Mouse (Mus musculus): ENCODE results near the gene Elmsan1.

Gene Elmsan1

DNA sequence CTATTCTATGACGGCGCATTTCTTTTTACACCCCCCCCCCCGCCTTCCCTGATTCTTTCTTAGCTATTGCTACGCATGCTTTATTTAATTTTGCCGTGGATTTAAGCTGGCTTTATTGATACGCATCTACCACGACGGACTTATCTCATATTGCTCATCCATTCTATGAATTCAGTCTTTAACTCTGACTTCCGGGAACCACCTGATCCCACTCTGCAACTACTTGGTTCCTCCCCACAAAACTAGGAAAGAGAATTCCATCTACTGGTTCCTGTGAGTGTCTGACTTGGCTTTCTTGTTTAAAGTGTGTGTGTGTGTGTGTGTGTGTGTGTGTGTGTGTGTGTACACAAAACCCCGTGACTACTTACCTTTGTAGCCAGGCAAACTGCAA is 70.1 kb downstream of the Elmsan1 start:
- no peak for DNase-seq (ENCODE audit: low read depth)

GRCm38 (mm10) chr12:84147954-84148621 is 70.6 kb downstream of the Elmsan1 start, which contains the start of gene Pnma1:
Gene Pnma1 (minus strand): TSS chr12:84148489.
- peak; percentile 83 for DNase-seq (ENCODE audit: low read depth)

DNA sequence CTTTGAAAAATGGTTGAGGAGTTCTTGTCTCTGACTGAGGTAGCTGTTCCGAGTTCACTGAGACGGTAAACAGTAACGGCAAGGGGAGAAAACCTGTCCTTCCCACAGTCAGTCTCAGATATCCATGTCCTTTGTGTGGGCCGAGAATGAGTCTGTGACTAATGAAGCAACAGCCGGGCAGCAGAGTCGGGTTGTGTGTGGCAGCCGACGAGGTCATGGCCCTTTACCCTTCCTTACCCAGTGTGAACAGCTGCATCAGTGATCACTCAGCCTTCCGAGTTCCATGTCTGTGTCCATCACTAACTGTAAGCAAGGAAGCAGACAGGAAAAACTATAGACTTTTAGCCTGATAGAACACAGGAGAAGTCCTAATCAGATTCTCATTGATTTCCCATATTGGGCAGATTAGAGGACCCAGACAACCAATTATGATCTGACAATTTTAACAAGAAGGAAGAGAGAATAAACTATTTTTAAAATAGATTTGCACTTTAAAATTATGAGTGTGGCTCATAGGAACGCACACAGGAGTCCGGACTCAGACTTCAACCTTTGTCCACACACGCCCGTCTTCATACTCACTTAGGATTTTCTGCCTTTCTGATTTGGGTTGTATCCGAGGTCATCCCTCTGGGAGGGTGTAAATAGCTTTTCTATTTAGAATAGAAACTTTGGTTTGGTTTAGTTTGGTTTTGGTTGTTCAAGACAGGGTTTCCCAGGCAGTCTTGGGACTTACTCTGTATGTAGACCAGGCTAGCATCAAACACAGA is 76.2 kb downstream of the Elmsan1 start:
- no peak for DNase-seq (ENCODE audit: low read depth)

DNA sequence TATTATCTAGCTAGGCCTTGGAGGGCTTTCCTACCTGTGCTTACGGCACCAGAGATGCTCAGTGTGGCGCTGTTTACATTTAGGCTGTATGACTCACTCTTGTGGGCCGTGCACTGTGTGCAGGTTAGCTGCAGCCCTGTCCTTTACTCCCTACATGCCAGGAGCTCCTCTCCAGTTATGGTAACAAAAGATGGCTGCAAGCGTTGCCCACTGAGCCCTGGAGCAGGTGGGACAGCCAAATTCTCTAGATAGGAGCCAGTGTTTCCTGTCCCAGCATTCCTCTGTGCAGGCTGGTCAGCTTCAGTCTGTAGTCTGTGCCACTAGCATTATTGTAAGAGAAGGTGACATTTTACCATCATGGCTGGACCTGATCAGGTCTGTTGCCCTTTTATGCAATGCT is 77.4 kb downstream of the Elmsan1 start:
- DNase-seq (ENCODE audit: low read depth), result no peak

- no peak for DNase-seq (ENCODE audit: low read depth)
Observed at GRCm38 (mm10) chr12:84140135-84140534, 78.5 kb downstream of the Elmsan1 start.

- no peak for DNase-seq (ENCODE audit: low read depth)
Observed at GRCm38 (mm10) chr12:84137131-84137530, 81.5 kb downstream of the Elmsan1 start.

DNA sequence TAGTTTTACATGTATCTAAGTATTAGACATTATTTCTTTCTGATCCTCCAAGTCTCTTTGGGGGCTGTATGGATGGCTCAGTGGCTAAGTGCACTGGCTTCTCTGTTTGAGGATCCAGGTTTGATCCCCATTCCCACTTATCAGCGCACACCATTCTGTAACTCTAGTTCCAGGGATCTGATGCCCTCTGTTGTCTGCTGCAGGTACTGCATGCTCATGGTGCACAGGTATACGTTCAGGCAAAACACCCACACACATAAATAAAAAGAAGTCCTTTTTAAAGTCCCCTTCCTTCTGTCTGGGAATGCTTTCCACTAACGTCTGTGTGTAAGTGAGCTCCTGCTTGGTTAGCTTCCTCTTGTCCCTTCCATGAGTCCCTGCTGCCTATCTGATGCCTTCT is 86.4 kb downstream of the Elmsan1 start:
- DNase-seq (ENCODE audit: low read depth), result peak; percentile 50

- DNase-seq (ENCODE audit: low read depth), result no peak
Observed at GRCm38 (mm10) chr12:84129931-84130330, 88.8 kb downstream of the Elmsan1 start.

GRCm38 (mm10) chr12:84128576-84128975 is 90.1 kb downstream of the Elmsan1 start:
- DNase-seq (ENCODE audit: low read depth), result no peak

- no peak for DNase-seq (ENCODE audit: low read depth)
Observed at GRCm38 (mm10) chr12:84126899-84127298, 91.8 kb downstream of the Elmsan1 start.

DNA sequence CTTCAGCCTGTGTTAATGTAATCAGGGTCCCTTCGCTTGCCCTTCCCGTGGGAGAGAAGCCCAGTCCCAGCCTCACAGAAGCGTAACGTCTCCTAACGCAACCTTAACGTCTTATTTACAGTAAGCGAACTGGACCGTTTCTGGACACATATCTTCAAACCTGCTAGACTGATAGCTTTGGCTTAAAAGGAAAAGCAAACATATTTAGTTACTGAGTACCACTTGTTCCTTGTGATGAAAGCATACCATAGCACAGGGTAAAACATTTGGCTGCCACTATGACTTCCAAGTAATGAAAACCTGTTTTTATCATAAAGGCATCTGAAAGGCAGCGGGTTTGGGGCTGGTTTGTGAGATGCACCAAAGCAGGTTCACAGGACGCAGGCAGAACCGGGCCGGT is 92.8 kb downstream of the Elmsan1 start:
- no peak for DNase-seq (ENCODE audit: low read depth)

GRCm38 (mm10) chr12:84119584-84119983 is 99.1 kb downstream of the Elmsan1 start:
- DNase-seq (ENCODE audit: low read depth), result no peak

- peak; percentile 68 for DNase-seq (ENCODE audit: low read depth)
Observed at GRCm38 (mm10) chr12:84114153-84114994, 104.3 kb downstream of the Elmsan1 start, which contains the start of gene Dnal1. Gene Dnal1 (plus strand): TSS chr12:84114366.

- no peak for DNase-seq (ENCODE audit: low read depth)
Observed at GRCm38 (mm10) chr12:84113676-84114075, 105.0 kb downstream of the Elmsan1 start.

GRCm38 (mm10) chr12:84110814-84111213 is 107.9 kb downstream of the Elmsan1 start:
- DNase-seq (ENCODE audit: low read depth), result no peak

- DNase-seq (ENCODE audit: low read depth), result no peak
Observed at GRCm38 (mm10) chr12:84109924-84110323, 108.8 kb downstream of the Elmsan1 start.

DNA sequence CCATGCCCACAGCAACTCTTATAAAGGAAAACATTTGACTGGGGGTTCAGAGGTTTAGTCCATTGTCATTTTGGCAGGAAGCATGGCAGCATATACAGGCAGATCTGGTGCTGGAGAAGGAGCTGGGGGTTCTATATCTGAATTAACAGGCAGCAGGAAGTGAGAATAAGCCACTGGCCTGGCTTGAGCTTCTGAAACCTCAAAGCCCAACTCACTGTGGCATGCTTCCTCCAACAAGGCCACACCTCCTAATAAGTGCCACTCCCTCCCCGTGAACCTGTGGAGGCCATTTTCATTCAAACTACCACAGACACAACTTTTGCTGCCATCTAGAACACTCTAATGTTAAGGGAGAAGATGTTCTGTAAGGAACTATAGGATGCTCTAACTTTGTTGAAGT is 111.0 kb downstream of the Elmsan1 start:
- no peak for DNase-seq (ENCODE audit: low read depth)

- DNase-seq (ENCODE audit: low read depth), result no peak
Observed at GRCm38 (mm10) chr12:84107012-84107411, 111.7 kb downstream of the Elmsan1 start.

DNA sequence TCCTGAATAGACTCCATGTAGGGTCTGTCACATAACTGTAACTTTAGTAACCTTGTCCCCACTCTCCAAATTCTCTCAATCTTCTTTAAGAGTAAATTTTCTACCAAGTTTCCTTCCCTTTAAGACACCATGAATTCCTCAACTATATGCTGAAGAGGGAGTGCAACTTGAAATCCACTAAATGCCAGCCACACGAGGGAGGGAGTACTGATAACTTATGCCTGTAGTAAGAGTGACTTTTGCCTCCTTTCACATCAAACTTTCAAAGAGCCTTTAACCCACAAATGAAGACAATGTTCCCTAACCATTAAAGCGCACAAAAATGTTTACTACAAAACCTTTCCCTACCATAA is 117.2 kb downstream of the Elmsan1 start:
- DNase-seq (ENCODE audit: low read depth), result no peak

GRCm38 (mm10) chr12:84100604-84101492 is 117.8 kb downstream of the Elmsan1 start, which contains the start of gene Acot6:
Gene Acot6 (plus strand): TSS chr12:84100654.
- peak; percentile 55 for DNase-seq (ENCODE audit: low read depth)

DNA sequence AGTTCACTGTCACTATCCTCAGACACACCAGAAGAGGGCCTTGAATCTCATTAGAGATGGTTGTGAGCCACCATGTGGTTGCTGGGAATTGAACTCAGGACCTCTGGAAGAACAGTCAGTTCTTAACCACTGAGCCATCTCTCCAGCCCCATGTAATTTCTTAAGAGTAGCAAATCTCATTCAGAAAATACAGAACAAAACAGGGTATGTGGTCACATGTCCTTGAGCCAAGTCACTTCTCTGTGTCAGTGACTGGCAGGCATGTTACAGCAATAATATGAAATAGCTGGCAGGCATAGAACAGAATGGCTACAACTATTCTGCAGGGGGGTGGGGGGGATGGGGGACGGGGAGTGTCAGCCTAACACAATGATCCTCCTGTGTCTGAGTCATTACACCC is 118.6 kb downstream of the Elmsan1 start:
- no peak for DNase-seq (ENCODE audit: low read depth)

DNA sequence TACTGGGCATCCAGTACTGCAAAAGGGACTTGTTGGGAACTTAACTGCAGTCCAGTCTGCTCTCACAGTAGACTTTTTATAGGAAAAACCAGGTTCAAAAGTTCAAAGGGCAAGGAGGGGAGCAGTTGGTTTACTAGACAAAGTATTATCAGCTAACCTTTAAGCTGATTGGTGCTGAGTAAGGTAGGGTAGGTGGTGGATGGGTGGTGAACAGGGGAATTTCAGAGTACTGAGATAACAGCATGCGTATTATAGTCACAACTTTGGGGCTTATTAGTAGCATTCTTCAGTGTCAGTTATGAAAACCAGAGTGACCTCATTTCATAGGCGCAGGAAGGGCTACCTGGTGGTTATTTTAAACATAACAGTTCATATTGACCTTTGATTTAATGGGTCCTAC is 119.1 kb downstream of the Elmsan1 start:
- no peak for DNase-seq (ENCODE audit: low read depth)
